Mouse (Mus musculus) lung, adult 2 months (tissue): ENCODE results near the gene Slc30a6.

Experiments
- CTCF ChIP-seq: fragments of 200-500 bp; IDR thresholded peaks from 2 replicates; pipeline ENCODE4 v1.5.1; 2011; ENCODE audit warnings: mild to moderate bottlenecking, low read length, control low read depth; ENCODE audit not compliant: insufficient read depth
- POLR2A ChIP-seq: fragments of 200-500 bp; IDR thresholded peaks from 2 replicates; pipeline ENCODE4 v1.6.1; 2011; ENCODE audit warnings: low read depth, mild to moderate bottlenecking, control low read depth, low read length, borderline replicate concordance; ENCODE audit errors: extremely low read depth

- TF ChIP-seq POLR2A: no peak
- TF ChIP-seq CTCF: no peak
Observed at GRCm38 (mm10) chr17:74376916-74377315, 18.5 kb upstream of the Slc30a6 start.
